Mouse (Mus musculus) spleen, postnatal 0 days (tissue): Measurements from ENCODE around the gene Dpp3. TPM values are rescaled to one million over a fixed set of nuclear protein-coding genes. Genes with fewer than 3 reads are reported as not detected.

ENCODE experiments used
- polyA plus RNA-seq: library from polyadenylated mRNA; unstranded; fragments of >200 nt; fragmentation: Nextera tagmentation; extraction: Ambion mirVana; gene quantifications from 2 replicates; pipeline ENCODE4 v1.2.1, GENCODE M21; 2015

Dpp3 gene
- polyA plus RNA-seq = 39.0 and 42.5 TPM in 2 replicates

DNA sequence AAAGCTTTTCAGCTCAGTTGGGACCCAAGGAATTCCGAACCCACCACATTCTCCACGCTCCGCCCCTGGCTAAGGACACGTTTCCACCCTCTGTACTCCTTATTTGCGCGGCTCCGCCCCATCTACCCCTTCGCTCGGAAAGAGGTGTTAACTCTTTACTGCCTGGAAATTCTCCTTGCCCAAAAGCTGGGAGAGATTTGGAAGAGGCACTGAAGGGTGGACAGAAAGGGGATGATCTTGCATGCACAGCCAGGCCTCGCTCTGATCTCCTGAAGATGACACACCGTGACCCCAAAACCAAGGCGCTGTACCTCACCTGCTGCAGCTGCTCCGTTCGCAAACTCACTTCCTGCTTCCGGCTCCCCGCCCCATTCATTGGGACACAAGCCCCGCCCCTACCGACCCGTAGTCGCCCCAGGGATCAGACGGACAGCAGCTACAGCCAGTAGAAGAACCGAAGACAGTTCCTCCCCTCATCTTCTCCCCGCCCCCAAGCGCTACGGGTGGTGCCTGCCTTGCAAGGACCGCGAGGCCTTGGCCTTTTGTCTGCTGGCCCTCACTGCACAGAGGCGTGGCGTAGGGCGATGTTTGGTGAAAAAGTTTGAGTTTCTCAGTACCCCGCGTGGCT, at the start of gene Dpp3:
Gene Dpp3 (minus strand): TSS at position 384 of the 628 bp plus-strand sequence.

DNA sequence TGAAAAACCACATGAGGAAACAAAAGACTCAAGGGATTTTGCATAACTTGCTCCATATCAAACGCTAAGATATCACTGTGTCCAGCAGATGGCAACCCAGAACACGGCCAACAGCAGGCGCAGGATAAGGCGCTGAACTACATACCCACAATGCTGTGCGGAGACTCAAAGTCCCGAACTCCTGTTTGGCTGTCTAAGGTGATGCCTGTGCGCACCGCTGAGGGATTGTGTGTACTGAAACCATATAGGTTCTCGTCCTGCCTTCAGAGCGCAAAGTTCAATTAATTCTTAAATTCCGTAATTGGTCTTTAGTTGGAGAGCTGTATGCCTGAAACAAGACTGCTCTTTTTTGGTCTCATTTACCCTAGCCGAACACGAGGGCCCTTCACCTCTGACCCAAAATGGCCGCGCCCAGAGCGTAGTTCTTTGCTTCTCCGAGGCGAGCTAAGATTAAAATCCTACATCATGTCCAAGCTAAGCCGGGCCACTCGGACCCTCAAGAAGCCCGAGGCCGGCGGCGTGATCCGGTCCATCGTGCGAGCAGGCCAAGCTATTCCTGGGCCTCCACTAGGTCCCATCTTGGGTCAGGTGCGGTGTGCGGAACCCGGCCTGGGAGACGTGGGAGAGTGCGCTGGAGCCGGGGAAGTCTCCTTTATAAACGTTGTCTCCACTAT, 34.0 kb upstream of the Dpp3 start, which contains the start of gene Mrpl11:
Gene Mrpl11 (plus strand): TSS at position 220 of the 674 bp plus-strand sequence.

DNA sequence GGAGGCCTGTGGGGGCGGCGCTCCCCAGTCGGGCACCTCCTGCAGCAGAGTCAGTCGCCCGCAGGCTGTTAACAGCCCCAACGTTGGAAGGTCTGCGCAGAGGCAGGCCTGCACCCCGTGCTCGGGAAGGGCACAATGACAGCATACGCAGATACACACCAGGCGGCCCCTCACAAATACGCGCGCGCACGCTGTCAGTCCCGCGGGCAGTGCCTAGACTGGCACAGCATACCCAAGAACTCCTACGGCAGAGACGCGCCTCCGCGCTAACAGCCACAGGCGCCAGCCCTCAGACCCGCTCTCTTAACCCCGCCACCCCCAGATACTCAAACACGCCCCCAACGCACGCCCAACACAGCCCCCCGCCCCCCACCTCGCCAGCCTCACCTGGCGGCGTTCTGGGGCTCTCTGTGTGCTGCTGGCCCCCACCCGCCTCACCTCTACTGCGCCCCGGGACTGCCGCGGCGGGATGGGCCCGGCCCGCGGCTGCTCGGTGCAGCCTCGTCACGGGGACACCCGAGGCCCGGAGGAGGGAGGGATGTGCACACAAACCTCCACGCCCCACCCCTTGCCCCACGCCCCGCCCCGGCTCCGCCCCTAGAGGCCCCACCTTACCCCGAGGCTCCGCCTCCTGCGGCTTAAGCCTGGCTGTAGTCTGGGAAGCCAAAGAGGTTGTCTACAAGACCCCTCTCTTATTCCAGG, 14.6 kb upstream of the Dpp3 start, which contains the start of gene Peli3:
Gene Peli3 (minus strand): TSS at position 577 of the 702 bp plus-strand sequence.

GRCm38 (mm10) chr19:4905979-4906794, 21.9 kb downstream of the Dpp3 start, which contains the start of gene Bbs1:
Gene Bbs1, minus strand, starts transcription at chr19:4906628.

DNA sequence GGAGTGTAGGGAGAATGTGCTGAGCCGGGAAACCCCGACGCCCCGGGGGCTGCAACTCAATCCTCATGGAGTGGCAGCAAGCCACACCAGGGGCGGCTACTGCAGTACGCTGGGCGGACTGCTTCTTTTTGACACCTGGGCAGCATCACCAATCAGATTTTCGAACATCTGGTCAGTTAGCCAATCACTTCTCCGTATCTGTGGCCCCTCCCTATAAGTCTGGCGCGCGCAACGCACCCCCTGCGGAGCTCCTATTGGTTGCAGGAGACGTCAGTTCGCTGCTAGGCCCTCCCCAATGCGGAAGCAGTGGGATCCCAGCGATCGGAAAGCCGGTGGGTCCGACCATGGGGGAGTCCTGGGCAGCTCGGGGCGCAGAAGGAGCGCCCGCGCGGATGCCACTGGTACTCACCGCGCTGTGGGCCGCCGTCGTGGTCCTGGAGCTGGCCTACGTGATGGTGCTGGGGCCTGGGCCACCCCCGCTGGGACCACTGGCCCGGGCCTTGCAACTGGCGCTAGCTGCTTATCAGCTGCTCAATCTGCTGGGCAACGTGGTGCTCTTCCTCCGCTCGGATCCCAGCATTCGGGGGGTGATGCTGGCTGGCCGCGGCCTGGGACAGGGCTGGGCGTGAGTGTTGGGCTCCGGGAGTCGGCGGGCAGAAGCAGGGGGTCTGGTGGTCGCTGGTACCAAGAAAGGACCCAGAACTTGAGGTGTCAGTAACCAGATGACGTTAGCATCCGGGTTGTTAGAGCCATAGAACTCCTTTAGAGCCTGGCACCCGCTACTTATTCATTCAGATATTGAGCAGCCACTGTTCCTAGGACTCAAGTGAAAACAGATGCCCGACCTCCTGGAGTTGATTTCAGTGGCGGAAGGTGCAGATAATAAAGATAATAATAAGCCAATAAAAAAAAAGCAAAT, 49.4 kb downstream of the Dpp3 start, which contains the start of gene Zdhhc24:
Gene Zdhhc24 (plus strand): TSS at position 264 of the 919 bp plus-strand sequence.

GRCm38 (mm10) chr19:4877785-4878184, 50.3 kb downstream of the Dpp3 start, which contains the start of gene Actn3:
Gene Actn3, minus strand, starts transcription at chr19:4877909.

Other genes starting within 250 kb of the Dpp3 start
- gene Gm960, start 229.6 kb downstream of the Dpp3 start, polyA plus RNA-seq = 1.4 and 1.7 TPM in 2 replicates
- 0.12 and 0.44 TPM in 2 replicates for gene Sptbn2, start 217.1 kb downstream of the Dpp3 start, polyA plus RNA-seq
- 24.7 and 27.6 TPM in 2 replicates for gene Rbm4b, start 171.8 kb downstream of the Dpp3 start, polyA plus RNA-seq
- 18.2 and 21.2 TPM in 2 replicates for gene Rbm4, start 134.4 kb downstream of the Dpp3 start, polyA plus RNA-seq
- gene Gm21992, start 116.7 kb downstream of the Dpp3 start, polyA plus RNA-seq = 15.6 and 16.1 TPM in 2 replicates
- gene Rbm14, start 116.7 kb downstream of the Dpp3 start, polyA plus RNA-seq = 32.0 and 37.2 TPM in 2 replicates
- gene Ccs, start 89.0 kb downstream of the Dpp3 start, polyA plus RNA-seq = 42.7 TPM in 2 replicates
- gene Ccdc87, start 88.9 kb downstream of the Dpp3 start, polyA plus RNA-seq = not detected in 2 replicates
- 56.0 and 61.5 TPM in 2 replicates for gene Ctsf, start 73.2 kb downstream of the Dpp3 start, polyA plus RNA-seq
- 1.1 and 1.2 TPM in 2 replicates for gene Actn3, start 50.4 kb downstream of the Dpp3 start, polyA plus RNA-seq
- 13.3 and 14.1 TPM in 2 replicates for gene Zdhhc24, start 49.6 kb downstream of the Dpp3 start, polyA plus RNA-seq
- gene Bbs1, start 21.7 kb downstream of the Dpp3 start, polyA plus RNA-seq = 1.1 and 1.3 TPM in 2 replicates
- 0.23 and 0.37 TPM in 2 replicates for gene Peli3, start 14.8 kb upstream of the Dpp3 start, polyA plus RNA-seq
- 61.8 and 64.4 TPM in 2 replicates for gene Mrpl11, start 33.9 kb upstream of the Dpp3 start, polyA plus RNA-seq
- gene Npas4, start 62.0 kb upstream of the Dpp3 start, polyA plus RNA-seq = 0.04 TPM in 1 of 2 replicates, not detected in the other
- 2.0 and 2.2 TPM in 2 replicates for gene Slc29a2, start 95.6 kb upstream of the Dpp3 start, polyA plus RNA-seq
- gene B4gat1, start 110.5 kb upstream of the Dpp3 start, polyA plus RNA-seq = 11.1 and 13.7 TPM in 2 replicates
- 0.15 and 0.46 TPM in 2 replicates for gene AC124502.3, start 110.6 kb upstream of the Dpp3 start, polyA plus RNA-seq
- gene Brms1, start 113.1 kb upstream of the Dpp3 start, polyA plus RNA-seq = 39.5 and 39.6 TPM in 2 replicates
- 0.75 and 0.99 TPM in 2 replicates for gene Rin1, start 122.2 kb upstream of the Dpp3 start, polyA plus RNA-seq
- 11.8 and 17.6 TPM in 2 replicates for gene Cd248, start 139.8 kb upstream of the Dpp3 start, polyA plus RNA-seq
- gene Tmem151a, start 157.2 kb upstream of the Dpp3 start, polyA plus RNA-seq = 4.4 and 4.5 TPM in 2 replicates
- 43.9 and 51.8 TPM in 2 replicates for gene Yif1a, start 160.3 kb upstream of the Dpp3 start, polyA plus RNA-seq
- gene Cnih2, start 170.2 kb upstream of the Dpp3 start, polyA plus RNA-seq = 0.78 and 0.99 TPM in 2 replicates
- 88.0 and 103 TPM in 2 replicates for gene Rab1b, start 178.8 kb upstream of the Dpp3 start, polyA plus RNA-seq
- gene Klc2, start 190.3 kb upstream of the Dpp3 start, polyA plus RNA-seq = 2.9 and 4.6 TPM in 2 replicates